Mouse (Mus musculus): Measurements from ENCODE around the gene Acp7. TPM values are rescaled to one million over a fixed set of nuclear protein-coding genes. Genes with fewer than 3 reads are reported as not detected.
"Not testable (repeated sequence)": the region's sequence is repeated elsewhere in the genome, so short reads cannot be mapped to it uniquely, and the experiment has no call there.

The Acp7 gene
- total RNA-seq (2021): not detected
- long read RNA-seq, experiment 1: 0 reads
- long read RNA-seq, experiment 2: 0 reads

DNA sequence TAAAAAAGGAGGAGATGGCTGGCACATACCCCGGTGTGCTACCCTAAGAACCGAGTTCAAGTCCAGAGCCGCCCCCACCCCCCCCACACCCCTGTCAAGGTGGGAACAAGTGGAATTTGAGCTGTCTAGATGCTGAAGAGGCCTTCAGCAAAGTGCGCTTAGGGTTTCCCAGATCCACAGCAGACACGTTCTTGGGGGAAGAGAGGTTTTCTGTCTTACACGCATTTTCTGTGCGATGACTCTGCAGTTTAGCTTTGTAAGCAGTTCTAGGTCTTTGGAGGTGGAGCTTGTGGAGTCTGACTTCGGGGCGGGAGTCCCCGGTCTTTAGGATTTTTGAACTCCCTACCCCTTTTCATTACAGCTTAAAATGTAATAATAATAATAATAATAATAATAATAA, at the start of gene Acp7:
Acp7 (minus strand) TSS at position 260 of the 400 bp plus-strand sequence.
- no peak for DNase-seq
- intact Hi-C loops (cut with DNase I; ENCODE audit: low total_unique reads): no loop called here

DNA sequence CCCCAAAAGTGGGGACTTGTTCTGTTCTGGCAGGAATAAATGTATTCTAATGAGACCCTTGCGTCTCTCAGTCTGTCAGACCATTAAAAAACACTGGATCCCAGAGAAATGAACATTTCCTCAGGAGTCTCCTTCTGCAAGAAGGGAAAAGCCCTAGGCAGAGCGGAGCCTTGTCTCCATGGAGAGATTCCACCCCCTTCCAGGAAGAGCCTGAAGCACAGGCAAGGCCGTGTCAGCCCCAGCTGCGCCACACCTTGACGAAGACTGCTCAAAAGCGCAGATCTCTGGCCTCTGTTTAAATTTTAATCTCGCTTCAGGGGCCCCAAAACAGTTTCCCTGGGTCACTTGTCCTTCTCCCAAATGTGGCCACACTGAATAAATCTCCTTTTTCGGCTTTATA, 46.5 kb upstream of the Acp7 start:
- DNase-seq: no peak

DNA sequence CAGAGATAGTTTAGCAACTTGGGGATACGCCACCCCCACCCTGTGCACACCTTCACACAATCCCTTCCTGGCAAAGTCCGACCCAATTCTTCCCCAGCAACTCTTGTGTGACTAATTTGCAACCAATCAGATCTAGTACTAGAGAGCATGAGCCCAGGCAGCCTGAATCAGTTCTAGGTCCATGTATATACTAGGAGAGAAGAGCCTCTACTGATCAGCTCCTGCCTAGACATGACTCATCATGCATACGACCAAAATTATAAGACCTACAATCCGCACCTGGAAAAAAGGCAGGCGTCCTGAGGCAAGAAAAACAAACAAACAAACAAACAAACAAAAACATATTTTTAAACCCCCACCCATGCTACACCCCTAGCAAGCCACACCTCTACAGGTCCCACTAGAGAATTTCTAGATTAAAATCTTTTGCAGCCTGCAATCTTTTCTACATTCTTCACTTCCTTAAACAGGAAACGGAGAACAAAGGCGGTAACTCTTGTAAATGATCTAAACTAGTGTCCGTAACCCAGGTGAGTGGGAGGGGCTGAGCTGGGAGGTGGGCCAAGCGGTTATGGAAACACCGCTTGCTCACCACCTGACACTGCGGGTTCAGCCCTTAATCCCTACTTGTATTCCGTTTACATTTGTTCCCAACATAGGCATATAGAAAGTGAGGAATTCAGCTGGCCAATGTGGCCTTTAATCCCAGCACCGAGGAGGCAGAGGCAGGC, 45.8 kb upstream of the Acp7 start:
- intact Hi-C loops (cut with DNase I; ENCODE audit: low total_unique reads): no loop called here
- DNase-seq: no peak

More for the DNA sequence above, 46.5 kb upstream of the Acp7 start:
- intact Hi-C loops (cut with DNase I; ENCODE audit: low total_unique reads): no loop called here

DNA sequence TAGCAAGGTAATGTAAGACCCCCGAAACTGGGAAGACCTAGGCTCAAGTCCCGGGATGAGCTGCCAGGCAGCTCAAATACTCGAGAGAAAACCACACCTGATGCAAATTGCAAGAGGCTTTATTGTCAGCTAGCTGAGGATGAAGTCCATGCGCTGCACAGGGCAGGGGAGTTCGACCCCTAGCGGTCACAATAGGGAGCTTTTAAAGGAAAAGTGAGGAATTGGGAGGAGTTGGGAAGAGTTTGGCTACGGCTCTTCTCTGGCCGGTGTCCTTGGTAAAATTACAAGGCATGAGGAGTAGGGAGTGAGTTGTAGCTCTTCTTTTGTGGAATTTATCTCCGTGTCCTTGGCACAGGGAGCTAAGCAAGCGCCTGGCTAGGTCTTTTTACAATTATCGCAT, 44.6 kb upstream of the Acp7 start:
- DNase-seq: peak; percentile 20
- intact Hi-C loops (cut with DNase I; ENCODE audit: low total_unique reads): no loop called here

DNA sequence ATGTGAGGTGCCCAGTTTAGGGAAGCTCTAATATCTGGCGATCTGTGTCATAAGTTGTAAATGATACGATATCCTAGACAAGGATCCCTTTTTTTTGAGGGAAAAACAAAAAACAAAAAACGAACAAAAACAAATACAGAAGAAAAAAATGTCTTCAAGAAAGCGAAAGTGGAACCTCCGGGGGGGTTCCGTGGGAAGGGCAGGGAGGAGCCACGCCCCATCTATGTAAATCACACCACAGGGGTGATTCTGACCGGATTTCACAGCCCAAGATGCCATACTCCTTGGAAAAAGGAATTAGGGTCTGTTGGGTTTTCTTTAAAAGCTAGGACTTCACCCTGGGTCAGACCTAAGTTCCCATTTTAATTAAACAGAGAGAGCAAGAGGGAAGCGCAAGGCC, 43.9 kb upstream of the Acp7 start:
- intact Hi-C loops (cut with DNase I; ENCODE audit: low total_unique reads): no loop called here
- no peak for DNase-seq

DNA sequence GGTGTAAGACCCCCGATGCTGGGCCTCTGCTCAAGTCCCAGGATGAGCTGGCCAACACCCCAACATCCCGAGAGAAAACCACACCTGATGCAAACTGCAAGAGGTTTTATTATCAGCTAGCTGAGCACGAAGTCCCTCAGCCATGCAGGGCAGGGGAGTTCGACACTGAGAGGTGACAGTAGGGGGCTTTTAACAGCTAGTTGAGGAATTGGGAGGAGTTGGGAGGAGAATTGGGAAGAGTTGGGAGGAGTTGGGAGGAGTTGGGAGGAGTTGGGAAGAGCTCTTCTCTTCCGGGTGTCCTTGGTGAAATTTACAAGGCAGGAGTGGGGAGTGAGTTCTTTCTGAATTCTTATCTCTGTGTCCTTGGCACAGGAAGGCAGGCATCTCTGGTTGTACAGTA, 41.7 kb upstream of the Acp7 start:
- intact Hi-C loops (cut with DNase I; ENCODE audit: low total_unique reads); DNase-seq: not testable (repeated sequence)

DNA sequence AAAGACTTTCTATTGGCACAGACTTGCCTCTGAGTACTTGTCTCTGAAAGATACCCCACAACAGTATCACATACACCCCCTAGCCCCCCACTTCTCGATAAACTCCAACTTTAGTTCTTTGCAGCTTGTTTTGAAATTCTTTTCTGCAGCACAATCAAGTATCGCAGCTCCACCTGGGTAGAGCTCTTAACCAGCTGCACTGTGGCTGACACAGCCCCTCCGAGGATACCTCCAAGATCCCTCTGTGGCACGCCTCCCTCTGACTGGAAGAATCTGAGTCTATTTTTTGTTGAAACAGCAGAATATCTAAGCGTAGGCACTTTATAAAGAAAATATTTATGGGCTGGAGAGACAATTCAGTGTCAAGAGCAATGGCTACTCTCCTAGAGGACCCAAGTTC, 41.1 kb upstream of the Acp7 start:
- intact Hi-C loops (cut with DNase I; ENCODE audit: low total_unique reads): no loop called here
- DNase-seq: no peak

DNA sequence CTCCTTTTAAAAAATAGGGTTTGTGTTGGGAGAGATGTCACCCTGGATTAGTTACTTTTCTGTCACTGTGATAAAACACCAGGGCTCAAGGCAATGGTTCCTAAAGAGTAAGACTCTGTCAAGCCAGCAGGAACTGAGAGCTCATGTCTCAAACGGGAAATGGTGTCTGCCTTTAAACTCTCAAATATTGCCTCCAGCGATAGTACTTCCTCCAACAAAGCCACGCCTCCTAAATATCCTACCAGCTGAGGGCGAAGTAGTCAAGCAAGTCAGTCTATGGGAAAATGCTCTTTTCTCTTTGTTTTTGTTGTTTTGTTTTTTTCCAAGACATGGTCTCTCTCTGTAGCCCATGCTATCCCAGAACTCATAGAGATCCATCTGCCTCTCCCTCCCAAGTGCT, 40.0 kb upstream of the Acp7 start:
- intact Hi-C loops (cut with DNase I; ENCODE audit: low total_unique reads): no loop called here
- no peak for DNase-seq

DNA sequence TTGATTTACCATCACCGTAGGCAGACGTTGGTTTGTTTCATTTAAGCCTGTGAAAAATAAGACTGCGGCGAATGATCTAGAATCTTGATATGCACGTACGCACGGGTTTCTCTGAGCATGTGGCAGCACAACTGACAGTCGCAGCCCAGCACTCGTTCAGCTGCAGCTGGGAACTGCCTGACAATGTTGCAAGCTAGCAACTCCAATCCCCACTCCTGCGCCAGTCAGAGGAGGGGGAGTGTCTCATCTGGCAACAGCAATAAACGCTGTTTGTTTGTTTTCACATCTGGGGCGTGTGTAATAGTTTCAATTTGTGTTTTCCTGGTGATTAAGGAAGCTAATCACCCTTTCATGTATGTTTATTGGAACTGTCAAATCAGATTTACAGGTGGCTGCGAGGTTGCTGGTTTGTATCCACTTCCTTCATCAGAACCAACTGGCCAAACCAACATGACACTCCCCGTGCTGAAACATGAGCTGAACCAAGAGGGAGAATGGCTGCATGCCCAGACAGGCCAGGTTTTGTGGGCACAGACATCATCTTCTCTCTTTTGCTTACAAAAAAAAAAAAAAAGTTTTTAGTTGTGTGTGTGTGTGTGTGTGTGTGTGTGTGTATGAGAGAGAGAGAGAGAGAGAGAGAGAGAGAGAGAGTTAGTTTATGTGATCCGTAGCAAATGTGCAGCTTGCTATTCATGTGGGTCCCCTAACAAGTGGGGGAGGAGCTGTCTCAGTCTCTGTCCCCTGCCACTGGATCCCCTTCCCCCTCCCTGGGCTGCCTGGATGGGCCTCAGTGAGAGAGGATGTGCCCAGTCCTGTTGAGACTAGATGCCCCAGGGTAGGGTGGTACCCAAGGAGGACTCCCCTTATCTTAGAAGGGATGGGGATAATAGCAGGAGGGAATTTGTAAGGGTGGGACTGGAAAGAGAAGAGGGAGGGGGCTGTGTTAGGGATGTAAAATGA, 34.8 kb upstream of the Acp7 start:
- no peak for DNase-seq
- intact Hi-C loops (cut with DNase I; ENCODE audit: low total_unique reads): no loop called here

DNA sequence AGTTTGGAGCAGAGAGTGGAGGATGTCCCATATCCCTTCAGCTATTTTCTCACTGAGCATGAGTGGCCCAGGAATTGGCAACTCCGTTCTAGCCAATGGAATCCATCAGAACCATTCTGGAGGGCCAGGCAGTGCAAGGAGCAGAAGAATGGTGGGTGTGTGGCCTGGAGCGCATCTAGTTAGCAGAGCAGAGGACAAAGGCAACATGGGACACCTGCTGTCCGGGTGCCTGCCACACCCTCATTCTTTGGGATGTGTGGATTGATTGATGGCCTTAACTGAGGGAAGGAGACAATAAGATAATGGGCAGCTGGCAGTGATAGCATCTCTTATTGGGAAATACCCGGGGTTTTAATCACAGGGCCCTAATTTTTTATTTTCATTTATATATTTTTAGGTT, 25.3 kb upstream of the Acp7 start:
- intact Hi-C loops (cut with DNase I; ENCODE audit: low total_unique reads): no loop called here
- no peak for DNase-seq

DNA sequence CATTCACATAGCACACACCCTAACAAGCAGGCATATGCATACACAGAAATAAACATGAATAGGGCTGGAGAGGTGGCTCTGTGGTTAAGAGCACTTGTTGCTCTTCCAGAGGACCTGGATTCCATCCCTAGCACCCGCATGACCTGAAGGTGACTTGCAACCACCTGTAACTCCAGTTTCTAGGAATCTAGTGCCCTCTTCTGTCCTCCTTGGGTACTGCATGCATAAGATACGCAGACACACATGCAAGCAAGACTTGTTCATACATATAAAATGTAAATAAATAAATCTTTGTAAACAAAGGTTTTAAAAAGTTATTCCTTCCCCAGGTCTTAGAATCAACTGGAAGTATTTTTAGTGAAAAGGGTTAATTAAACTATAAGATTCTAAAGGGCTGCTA, 20.0 kb upstream of the Acp7 start:
- DNase-seq: no peak
- intact Hi-C loops (cut with DNase I; ENCODE audit: low total_unique reads): no loop called here

DNA sequence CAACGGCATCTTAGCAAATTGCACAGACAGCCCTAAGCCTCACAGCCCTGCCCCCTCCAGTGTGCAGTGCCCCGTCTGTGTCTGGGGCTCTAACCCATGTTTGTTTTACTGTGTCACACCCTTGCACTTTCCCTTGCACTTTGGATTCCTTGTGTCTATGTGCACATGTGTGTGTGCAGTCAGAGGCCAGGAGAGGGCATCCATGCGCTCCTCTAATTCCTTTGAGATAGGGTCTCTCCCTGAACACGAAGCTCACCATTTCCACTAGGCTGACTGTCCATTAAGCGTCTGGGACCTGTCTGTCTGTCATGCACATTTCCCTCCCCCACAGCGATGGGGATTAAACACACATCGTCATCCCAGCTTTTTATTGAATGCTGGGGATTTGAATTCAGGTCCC, 15.9 kb upstream of the Acp7 start:
- intact Hi-C loops (cut with DNase I; ENCODE audit: low total_unique reads): no loop called here
- no peak for DNase-seq

DNA sequence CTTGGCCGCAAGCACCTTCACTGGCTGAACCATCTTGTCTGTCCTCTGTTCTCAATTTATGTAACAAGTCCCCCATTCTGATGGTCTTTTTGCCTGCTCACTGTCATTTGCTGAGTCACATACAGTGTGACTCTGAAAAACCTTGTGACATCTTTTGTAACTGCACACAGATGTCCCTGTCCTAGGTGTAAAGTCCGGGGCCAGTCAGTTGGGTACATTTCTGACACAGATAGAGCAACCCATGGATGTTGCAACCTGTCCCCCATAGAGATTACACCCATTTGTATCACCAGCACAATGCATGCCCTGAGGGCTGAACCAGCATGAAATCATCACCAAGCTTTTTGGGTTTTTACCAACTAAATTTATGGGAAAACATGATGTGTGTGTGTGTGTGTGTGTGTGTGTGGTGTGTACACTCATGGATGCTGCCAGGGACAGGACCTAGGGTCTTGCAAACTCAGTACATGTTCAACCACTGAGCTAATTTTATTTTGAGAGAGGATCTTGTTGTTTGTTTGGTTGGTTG, 14.9 kb upstream of the Acp7 start:
- intact Hi-C loops (cut with DNase I; ENCODE audit: low total_unique reads): no loop called here
- DNase-seq: no peak

DNA sequence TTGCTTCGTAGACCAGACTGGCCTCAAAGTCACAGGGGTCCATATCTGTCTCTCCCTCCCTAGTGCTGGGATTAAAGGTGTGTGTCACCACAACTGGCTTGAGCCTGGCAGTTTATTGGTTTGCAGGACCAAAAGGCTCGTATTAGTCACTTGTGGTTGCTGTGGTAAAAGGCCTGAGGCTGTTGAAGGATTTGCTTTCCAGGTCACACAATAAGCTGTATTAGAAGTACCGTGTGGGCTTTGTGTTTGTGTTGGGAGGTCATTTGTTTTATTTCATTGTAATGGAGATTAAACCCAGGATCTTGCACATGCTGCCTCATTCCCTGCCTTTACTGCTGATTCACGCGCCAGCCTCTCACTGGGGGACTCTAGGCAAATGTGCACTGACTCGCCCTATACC, 14.2 kb upstream of the Acp7 start:
- DNase-seq: no peak
- intact Hi-C loops (cut with DNase I; ENCODE audit: low total_unique reads): no loop called here

DNA sequence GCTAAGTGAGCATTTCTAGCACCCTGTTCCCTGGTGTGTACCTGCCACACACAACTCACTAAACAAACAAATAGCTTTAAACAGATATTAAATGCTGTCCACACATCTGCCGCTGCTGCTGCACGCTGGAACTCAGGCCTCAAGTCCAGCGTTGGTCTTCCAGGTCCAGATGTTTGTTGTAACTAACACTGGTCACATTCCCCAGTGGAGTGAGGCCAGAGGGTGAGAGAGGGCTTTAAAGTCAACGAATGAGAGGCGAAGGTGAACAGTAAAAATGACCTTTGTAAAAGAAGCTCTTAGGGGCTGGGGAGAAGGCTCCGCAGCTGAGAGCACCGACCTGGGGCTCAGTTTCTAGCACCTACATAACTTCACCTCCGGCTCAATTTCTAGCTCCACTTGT, 10.4 kb upstream of the Acp7 start:
- DNase-seq: no peak
- intact Hi-C loops (cut with DNase I; ENCODE audit: low total_unique reads): no loop called here

DNA sequence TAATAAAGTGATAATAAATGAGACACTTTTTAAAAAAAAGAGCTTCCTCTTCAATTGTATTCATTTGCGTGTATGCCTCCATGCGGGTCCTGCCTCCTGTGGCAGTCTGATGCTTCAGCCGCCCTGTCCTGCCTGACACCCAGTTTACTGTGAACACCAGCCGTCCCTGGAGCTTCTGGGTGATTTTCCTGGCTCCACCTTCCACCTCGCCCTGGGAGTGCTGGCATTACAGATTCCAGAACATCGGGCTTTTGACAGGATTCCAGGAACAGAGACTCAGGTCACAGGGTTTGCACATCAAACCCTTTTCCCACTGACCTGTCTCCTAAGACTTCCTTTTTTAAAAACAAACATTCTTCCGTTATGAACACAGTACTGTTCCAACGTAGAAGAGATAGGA, 6.4 kb upstream of the Acp7 start:
- intact Hi-C loops (cut with DNase I; ENCODE audit: low total_unique reads): no loop called here
- DNase-seq: no peak

DNA sequence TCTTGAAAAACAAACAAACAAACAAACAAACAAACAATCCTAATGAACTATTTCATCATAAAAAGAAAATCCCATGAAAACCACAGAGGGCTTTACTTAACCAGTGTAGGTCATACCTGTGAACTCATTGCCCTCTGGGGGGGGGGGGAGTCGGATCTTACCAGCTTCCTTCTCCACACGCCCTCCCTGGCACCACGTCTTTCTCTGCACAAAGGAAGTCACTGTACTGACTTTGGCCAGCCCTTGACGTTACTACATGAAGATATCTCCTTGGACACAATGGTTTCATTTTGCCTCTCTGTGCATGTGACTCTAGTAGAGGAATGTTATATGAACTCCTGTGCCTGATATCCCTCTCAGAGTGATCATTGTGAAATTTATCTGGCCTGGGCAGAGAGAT, 3.0 kb upstream of the Acp7 start:
- intact Hi-C loops (cut with DNase I; ENCODE audit: low total_unique reads): no loop called here
- no peak for DNase-seq

DNA sequence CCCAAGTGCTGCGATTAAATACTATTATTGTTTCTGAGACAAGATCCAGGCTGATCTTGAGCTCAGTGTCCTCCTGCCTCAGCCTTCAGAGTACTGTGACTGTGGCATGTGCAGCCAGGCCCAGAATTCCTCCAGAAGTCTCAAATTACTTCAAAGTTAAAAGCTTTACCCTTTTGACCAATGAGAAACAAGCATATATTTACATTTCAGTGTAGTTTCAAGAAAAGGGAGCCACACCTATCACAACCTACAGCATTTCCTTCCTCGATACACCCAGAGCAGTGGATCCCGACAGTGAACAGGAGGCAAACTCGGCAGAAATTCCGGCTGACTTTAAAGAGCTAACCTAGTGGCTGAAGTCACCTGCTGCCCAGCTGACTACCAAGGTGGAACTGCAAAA, 6.3 kb downstream of the Acp7 start:
- intact Hi-C loops (cut with DNase I; ENCODE audit: low total_unique reads): no loop called here
- DNase-seq: no peak

DNA sequence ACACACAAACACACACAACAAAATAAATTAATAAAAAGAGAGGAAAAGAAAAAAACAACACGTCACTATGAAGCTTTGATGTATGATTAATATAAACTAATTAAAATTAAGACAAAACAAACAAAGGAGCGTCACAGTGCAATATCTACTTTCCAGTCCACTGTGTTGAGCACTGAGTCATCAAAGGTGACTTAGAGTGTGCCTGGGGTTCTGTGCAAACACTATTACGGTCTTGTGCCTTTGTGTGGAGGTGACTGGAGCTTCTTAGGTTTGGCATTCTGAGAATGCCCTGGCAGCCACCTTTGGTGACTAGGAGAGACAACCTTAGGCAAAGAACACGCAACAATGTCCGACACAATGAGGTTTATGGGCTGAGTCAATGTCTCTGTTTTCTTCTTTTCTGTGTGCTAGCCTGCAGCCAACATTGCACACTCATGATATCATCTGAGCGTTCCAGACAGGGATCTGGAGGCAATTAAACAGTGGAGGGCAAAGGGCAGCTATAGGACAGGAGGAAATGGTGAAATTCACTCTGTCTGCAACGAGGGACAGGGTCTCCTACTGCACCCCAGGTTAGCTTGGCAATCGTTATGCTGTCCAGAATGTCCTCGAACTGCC, 11.9 kb downstream of the Acp7 start:
- DNase-seq: no peak
- intact Hi-C loops (cut with DNase I; ENCODE audit: low total_unique reads): no loop called here

DNA sequence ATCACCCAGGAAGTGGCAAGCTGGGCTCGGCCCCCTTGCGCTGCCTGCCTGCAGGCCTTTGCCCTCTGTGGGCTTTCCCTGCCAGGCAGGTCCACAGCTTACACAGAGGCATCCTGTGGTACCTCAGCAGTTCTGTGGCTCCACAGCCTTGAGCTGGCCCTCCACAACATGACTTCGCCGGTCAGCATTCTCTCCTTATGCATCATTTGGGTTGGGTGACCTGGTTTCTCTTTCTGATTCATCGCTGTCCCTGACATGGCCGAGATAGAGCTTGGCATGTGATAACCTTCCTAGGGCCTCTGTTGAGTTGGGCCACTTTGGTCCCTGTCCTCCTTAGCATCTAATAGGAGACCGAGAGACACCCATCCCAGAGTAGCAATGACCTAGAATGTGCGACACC, 25.2 kb downstream of the Acp7 start:
- intact Hi-C loops (cut with DNase I; ENCODE audit: low total_unique reads): no loop called here
- no peak for DNase-seq

Measured in gastrocnemius, postnatal 14 days (tissue).